Mouse (Mus musculus) liver, postnatal 0 days (tissue): ENCODE results near the gene Sf3a2.

ENCODE experiments used
- CTCF ChIP-seq: sonication (generic); IDR thresholded peaks from 2 replicates; pipeline ENCODE4 v1.5.1; 2016; ENCODE audit warnings: antibody characterized with exemption, low read depth
- EP300 ChIP-seq: IDR thresholded peaks from 2 replicates; pipeline ENCODE4 v1.6.1; 2016; ENCODE audit warnings: antibody characterized with exemption, low read depth, mild to moderate bottlenecking

GRCm38 (mm10) chr10:80802996-80803395, 5.0 kb downstream of the Sf3a2 start:
- TF ChIP-seq CTCF (no peak), EP300 (no peak)
